Mouse (Mus musculus) testis, adult 2 months (tissue): ENCODE results near the gene Rptor. TPM values are rescaled to one million over a fixed set of nuclear protein-coding genes. Genes with fewer than 3 reads are reported as not detected.

Experiments
- H3K27ac ChIP-seq: fragments of 200-500 bp; 2 replicates; pipeline ENCODE4 v1.5.1; 2012; ENCODE audit warnings: low read depth, low read length; ENCODE audit not compliant: control insufficient read depth, insufficient read depth
- H3K27me3 ChIP-seq: fragments of 200-500 bp; 2 replicates; pipeline ENCODE4 v1.6.1; 2012; ENCODE audit warnings: mild to moderate bottlenecking, low read length, moderate library complexity; ENCODE audit not compliant: control insufficient read depth, insufficient read depth
- H3K36me3 ChIP-seq: fragments of 200-500 bp; 2 replicates; pipeline ENCODE4 v1.6.1; 2012; ENCODE audit warnings: mild to moderate bottlenecking, low read length; ENCODE audit not compliant: control insufficient read depth, insufficient read depth
- H3K4me1 ChIP-seq: fragments of 200-500 bp; 2 replicates; pipeline ENCODE4 v1.6.1; 2012; ENCODE audit warnings: low read length; ENCODE audit not compliant: control insufficient read depth, insufficient read depth
- H3K4me3 ChIP-seq: fragments of 200-500 bp; 2 replicates; pipeline ENCODE4 v1.5.1; 2012; ENCODE audit warnings: low read depth, mild to moderate bottlenecking, low read length, moderate library complexity, mixed read lengths; ENCODE audit not compliant: control insufficient read depth
- CTCF ChIP-seq: fragments of 200-500 bp; IDR thresholded peaks from 2 replicates; pipeline ENCODE4 v1.5.1; 2012; ENCODE audit warnings: low read depth, mild to moderate bottlenecking, inconsistent platforms, low read length, moderate library complexity; ENCODE audit not compliant: control insufficient read depth, insufficient read depth, insufficient replicate concordance
- POLR2A ChIP-seq: fragments of 200-500 bp; IDR thresholded peaks from 2 replicates; pipeline ENCODE4 v1.6.1; 2012; ENCODE audit warnings: low read depth, mild to moderate bottlenecking, inconsistent platforms, low read length, moderate library complexity; ENCODE audit not compliant: control insufficient read depth
- polyA plus RNA-seq: library from polyadenylated mRNA; depleted of rRNA; stranded (reverse); fragments of >200 nt; gene quantifications from 2 replicates; pipeline ENCODE4 v1.2.3, GENCODE M21; 2012

Rptor gene
- polyA plus RNA-seq, 1 experiment: 25.4 TPM

DNA sequence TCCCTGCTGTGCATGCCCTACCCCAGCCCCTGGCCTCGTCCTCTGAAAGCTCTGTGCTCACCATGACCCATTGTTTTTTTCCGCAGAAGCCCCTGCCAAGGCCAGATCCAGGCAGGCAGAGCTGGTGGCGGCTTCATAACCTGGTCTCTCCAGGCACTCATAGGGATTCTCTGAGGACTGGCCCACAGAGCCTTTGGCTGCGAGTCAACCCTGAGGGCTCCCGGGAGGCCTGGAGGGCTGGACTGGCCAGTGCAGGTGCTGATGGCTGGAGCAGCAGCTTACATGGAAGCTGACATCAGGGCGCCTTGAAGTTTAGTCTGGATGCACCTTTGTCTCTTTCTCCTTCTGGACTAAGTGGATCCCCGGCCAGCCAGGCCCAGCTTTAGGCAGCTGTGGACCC, 315.8 kb downstream of the Rptor start:
- no peaks in the 10 kb centered on the region for H3K27me3 ChIP-seq

DNA sequence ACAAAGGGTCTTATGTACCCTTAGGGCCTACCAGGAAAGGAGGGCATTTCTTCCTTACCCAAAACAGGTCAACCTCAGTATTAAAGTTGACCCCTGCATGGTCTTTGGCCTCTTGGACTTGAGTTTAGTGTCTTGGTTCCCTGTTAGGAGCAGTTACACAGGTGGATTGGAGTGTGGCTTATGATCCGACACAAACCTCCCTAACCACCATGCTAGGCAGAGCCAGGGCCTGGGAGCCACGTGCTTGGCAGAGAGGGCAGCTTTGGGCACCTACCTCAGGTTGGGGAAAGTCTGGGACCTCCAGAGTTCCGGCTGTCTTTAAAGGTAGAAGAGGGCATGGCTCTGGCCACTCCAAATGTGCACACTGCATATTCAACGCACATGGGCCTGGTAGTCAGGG, 316.7 kb downstream of the Rptor start:
- TF ChIP-seq CTCF: no peak
- TF ChIP-seq POLR2A: no peak
- Histone ChIP-seq H3K4me3 (no peak overlapping the region), H3K27me3 (no peaks in the 10 kb centered on the region), H3K4me1 (peaks cover 7% of the 10 kb centered on the region), H3K27ac (no peak overlapping the region), H3K36me3 (peaks cover 2% of the 10 kb centered on the region)

More for the DNA sequence above, 315.8 kb downstream of the Rptor start:
- Histone ChIP-seq H3K27ac (no peak overlapping the region), H3K4me3 (no peak overlapping the region), H3K36me3 (peaks cover 2% of the 10 kb centered on the region), H3K4me1 (peaks cover 12% of the 10 kb centered on the region)
- TF ChIP-seq CTCF: no peak
- TF ChIP-seq POLR2A: no peak

DNA sequence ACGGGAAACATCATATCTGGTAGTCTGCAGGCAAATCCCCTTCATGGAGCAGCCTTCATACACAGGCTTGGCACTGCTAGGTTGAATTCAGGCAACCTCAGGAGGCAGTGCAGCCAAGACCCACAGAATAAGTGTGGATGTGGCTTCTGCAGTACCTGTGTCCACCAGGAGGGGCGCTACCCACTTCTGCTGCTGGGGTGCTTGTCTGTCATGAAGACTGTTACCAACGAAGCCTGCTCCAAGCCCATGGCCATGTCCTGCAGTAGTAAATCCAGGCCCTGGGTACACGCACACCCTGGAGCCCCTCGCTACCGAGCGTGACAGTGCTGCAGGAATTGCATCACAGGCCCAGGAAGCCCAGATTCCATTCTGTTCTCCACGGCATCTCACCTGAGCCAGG, 317.2 kb downstream of the Rptor start:
- TF ChIP-seq POLR2A (no peak), CTCF (peak; percentile 92; the same call in 1 of the 2 replicates)
- H3K36me3 ChIP-seq: peaks cover 2% of the 10 kb centered on the region
- no peaks in the 10 kb centered on the region for H3K27me3 ChIP-seq
- peaks cover 2% of the 10 kb centered on the region; the same call in 1 of the 2 replicates for H3K4me1 ChIP-seq
- H3K4me3 ChIP-seq: no peak overlapping the region
- H3K27ac ChIP-seq: no peak overlapping the region

DNA sequence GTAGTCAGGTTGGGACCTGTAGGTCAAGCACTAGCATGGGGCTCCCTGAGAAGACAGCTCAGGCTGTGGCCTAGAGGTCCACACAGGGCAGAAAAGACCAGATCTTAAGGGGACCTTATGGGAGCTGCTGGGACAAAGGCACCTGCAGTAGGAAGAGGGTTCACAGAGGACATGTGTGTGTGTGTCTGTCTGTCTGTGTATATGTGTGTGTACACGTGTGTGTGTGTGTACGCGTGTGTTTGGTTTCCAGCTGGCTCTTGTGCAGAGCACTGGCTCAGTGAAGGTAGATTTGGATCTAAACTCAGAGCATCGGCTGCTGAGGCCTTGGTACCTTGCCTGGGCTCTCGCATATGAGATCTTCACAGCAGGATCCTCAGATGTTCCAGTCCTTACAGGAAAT, 318.0 kb downstream of the Rptor start:
- H3K27me3 ChIP-seq: no peaks in the 10 kb centered on the region
- H3K27ac ChIP-seq: no peak overlapping the region
- peaks cover 2% of the 10 kb centered on the region for H3K36me3 ChIP-seq
- TF ChIP-seq POLR2A (no peak), CTCF (no peak)
- H3K4me3 ChIP-seq: no peak overlapping the region
- H3K4me1 ChIP-seq: no peaks in the 10 kb centered on the region

DNA sequence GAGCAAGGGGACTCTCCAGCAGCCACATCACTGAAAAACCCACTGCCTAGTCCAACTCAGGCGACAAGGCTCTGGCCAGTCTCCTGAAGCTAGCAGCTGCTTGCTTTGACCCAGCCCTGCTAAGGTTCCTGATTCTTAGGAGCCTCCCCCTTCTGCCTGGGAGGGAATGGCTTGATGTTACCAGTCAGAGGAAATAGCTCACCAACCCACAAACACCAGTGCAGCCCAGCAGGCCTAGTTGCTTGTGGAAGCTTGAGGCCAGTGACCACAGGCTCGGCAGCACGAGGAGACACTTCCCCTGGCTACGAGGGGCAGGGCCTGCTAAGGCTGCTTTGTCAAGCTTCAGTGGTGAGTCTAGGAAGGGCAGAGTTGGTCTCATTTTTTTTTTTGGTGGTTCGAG, 322.5 kb downstream of the Rptor start:
- TF ChIP-seq POLR2A: no peak
- TF ChIP-seq CTCF: no peak
- H3K36me3 ChIP-seq: no peaks in the 10 kb centered on the region
- no peak overlapping the region for H3K4me3 ChIP-seq
- H3K27me3 ChIP-seq: no peaks in the 10 kb centered on the region
- no peak overlapping the region for H3K27ac ChIP-seq
- 0 out of 2 replicates have a peak, but pooled peaks cover 3% of the 10 kb centered on the region for H3K4me1 ChIP-seq

DNA sequence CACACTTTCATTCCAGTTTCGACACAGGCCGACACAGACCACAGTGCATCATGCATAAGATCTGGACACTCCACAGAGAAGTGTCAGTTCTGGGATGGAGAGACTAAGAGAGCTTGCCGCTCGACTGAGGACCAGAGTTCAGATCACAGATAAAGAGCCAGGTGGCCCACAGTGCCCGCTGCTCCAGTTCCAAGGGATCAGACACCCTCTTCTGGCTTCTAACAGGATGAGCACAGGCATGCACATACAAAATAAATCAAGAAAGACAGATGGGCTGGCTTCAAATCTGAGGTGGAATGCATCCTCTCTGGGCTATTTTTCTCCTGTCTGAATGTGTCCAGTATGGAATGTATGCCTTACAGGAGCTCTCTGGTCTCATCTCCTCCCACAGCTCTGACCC, 324.1 kb downstream of the Rptor start:
- 0 out of 2 replicates have a peak, but pooled peaks cover 3% of the 10 kb centered on the region for H3K4me1 ChIP-seq
- no peak overlapping the region for H3K27ac ChIP-seq
- no peak for TF ChIP-seq POLR2A
- no peak for TF ChIP-seq CTCF
- no peak overlapping the region for H3K4me3 ChIP-seq
- no peaks in the 10 kb centered on the region for H3K27me3 ChIP-seq
- H3K36me3 ChIP-seq: no peaks in the 10 kb centered on the region

DNA sequence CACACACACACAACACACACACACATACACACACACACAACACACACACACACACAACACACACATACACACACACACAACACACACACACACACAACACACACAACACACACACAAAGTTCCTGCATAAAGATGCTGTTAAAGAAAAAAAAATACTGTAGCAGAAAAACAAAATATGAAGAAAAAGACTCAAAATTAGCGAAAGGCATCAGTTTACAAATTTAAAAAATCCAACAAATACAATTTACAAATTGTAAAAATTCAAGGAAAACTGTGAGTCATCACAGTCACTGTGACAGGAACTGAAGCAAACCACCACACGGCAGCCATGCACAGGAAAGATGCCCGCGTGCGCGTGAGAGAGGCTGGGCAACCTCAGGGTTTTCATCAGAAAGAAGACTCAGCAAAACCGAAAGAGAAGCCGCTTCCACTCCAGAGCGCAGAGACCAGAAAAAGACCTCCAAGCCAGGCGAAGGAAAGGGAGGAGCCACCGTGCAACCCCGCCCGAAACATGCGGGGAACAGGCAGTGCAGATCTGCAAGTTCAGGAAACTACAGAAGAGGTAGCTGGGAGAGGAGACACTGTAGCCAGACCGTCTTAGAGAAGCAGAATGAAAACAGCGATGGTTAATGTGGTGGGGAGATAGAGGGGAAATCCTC, 325.4 kb downstream of the Rptor start:
- H3K27me3 ChIP-seq: no peaks in the 10 kb centered on the region
- H3K36me3 ChIP-seq: no peaks in the 10 kb centered on the region
- no peak overlapping the region for H3K4me3 ChIP-seq
- H3K27ac ChIP-seq: no peak overlapping the region
- TF ChIP-seq POLR2A: no peak
- no peak for TF ChIP-seq CTCF
- H3K4me1 ChIP-seq: 0 out of 2 replicates have a peak, but pooled peaks cover 3% of the 10 kb centered on the region
